Mouse (Mus musculus): ENCODE measurements around the gene Csmd2. TPM values are rescaled to one million over a fixed set of nuclear protein-coding genes. Genes with fewer than 3 reads are reported as not detected.
"Not testable (repeated sequence)": the region's sequence is repeated elsewhere in the genome, so short reads cannot be mapped to it uniquely, and the experiment has no call there.

Gene Csmd2
- total RNA-seq, 2 experiments from 2014 or later = 0.23 to 0.25 TPM

GRCm38 (mm10) chr4:128506878-128507277, 519.2 kb downstream of the Csmd2 start:
- DNase-seq = no peak

DNA sequence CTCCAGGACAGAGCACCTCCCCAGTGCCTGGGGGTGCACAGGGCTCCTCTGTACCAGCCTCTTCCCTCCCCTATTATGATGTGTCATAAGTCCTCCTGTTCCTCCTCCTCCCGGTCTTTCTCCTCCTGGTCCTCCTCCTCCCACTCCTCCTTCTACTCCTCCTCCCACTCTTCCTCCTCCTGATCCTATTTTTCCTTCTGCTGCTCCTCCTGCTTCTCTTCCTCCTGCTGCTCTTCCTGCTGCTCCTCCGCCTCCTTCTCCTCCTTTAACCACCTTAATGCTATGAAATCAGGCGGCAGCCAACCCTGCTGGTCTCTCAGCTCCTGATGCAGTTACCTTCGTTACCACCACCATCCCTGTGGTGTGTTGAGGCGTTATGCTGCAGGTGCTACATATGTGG, 522.2 kb downstream of the Csmd2 start:
- DNase-seq = no peak

GRCm38 (mm10) chr4:128514496-128514895, 526.8 kb downstream of the Csmd2 start:
- no peak for DNase-seq

- DNase-seq = no peak
These were observed 533.6 kb downstream of the Csmd2 start for GRCm38 (mm10) chr4:128521276-128521675.

GRCm38 (mm10) chr4:128543378-128543777, 555.7 kb downstream of the Csmd2 start:
- DNase-seq = peak; percentile 35

DNA sequence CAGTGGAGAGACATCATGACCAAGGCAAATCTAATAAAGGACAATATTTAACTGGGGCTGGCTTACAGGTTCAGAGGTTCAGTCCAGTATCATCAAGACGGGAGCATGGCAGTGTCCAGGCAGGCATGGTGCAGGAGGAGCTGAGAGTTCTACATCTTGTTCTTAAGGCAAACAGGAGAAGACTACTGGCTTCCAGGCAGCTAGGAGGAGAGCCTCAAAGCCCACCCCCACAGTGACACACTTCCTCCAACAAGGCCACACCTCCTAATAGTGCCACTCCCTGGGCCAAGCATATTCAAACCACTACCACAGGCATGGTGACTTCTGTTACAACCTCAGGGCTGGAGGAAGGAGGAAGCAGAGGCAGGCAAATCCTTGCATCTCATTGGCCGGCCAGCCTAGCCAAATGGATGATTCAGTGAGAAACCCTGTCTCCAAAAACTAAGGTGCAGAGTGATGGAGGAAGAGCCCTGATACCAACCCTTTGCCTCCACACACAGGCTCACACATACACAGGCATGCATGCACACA, 556.4 kb downstream of the Csmd2 start:
- DNase-seq = not testable (repeated sequence)

DNA sequence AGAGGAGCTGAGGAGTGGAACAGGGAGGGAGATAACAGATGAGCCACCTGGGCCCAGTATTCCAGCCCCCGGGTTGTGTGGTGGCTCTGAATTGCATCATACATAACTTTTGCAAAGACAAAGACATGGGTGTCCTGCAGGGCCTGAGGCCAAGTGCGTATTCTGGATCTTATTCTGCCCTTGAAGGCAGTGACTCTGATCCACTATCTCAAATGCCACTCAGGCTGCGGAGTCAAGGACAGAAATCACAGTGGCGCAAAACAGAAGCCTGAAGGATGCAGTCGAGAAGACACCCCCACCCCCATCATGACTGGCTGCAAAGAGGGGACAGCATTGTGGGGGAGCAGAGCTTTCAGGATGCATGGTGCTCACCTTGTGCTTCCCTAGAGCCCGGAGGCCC, 563.1 kb downstream of the Csmd2 start:
- no peak for DNase-seq

DNA sequence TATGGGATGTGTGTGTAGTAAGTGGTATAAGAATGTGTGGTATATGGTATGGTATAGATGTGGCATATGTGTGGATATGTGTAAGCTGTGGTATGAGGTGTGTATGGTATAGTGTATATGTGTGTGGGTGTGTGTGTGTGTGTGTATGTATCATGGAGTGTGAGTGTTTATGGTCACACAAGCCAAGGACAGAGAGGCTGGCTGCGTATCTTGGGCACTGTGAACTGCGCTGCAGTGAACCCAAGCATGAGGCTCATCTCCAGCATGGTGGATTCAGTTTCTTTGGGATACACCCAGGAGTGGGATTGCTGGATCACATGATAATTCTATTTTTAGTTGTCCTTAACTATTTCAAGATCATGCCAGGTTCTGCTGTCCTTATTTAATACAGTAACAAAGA, 566.5 kb downstream of the Csmd2 start:
- DNase-seq = no peak

DNA sequence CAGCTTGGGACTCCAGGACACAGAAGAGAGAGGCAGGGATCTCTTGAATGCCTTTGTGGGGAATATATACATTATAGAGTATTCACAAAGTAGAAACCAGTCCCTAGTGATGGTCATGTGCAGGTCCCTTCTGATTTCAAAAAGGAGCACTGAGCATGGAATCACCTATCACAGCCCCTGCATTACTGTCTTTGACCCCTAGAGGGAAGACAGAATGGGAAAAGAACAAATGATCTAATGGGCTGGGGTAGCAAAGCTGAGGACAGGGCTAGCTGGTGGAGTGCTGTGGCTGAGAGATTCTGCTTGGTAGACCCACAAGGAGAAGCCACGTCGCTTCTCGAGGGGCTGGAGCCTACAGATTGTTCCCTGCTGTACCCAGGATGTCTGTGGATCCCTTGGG, 572.7 kb downstream of the Csmd2 start:
- DNase-seq = no peak

- DNase-seq = no peak
These were observed 588.2 kb downstream of the Csmd2 start for GRCm38 (mm10) chr4:128575811-128576210.

GRCm38 (mm10) chr4:128579182-128579581, 591.5 kb downstream of the Csmd2 start:
- peak; percentile 20 for DNase-seq

GRCm38 (mm10) chr4:128593286-128593685, 605.6 kb downstream of the Csmd2 start:
- no peak for DNase-seq

DNA sequence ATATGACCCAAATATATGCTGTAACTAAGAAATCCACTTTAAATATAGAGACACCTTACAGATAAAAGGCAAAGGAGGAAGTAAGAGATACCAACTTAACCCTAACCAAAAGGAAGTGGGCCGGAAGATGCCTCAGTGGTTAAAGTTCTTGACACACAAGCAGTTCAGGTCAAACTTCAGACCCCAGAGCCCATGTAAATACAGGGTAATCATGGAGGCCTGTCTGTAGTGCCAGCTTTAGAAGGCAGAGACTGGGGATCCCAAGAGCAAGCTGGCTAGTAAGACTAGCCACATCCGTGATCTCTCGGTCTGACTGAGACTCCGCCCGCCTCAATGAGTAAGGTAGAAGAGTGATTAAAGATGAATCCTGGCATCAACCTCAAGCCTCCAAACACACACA, 606.4 kb downstream of the Csmd2 start:
- no peak for DNase-seq

GRCm38 (mm10) chr4:128597801-128598560, 610.3 kb downstream of the Csmd2 start:
- no peak for DNase-seq

DNA sequence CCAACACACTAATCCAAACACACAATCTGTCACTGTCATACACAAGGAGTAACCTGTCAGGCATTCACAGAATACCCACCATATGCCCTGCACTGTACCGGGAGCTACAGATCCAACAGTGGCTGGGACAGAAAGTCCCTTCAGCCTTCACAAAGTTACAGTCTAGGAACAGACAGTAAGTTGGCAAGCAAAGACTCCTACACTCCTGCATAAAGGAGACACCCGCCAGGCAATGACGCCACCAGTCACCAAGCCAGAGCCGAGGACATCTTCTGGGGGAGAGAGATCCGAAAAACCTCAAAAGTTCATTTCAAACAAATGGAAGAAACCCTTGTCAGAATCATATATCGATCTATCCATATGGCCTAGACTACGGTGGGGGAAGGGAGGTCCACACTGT, 618.9 kb downstream of the Csmd2 start:
- DNase-seq = no peak

GRCm38 (mm10) chr4:128607661-128608060, 620.0 kb downstream of the Csmd2 start:
- DNase-seq = no peak

GRCm38 (mm10) chr4:128609276-128609924, 621.7 kb downstream of the Csmd2 start:
- no peak for DNase-seq

- peak; percentile 85 for DNase-seq
These were observed 622.3 kb downstream of the Csmd2 start, which contains the start of gene Zscan20 for GRCm38 (mm10) chr4:128609925-128610402. Gene Zscan20, minus strand, starts transcription at chr4:128610098.

GRCm38 (mm10) chr4:128610706-128611105, 623.0 kb downstream of the Csmd2 start:
- no peak for DNase-seq

DNA sequence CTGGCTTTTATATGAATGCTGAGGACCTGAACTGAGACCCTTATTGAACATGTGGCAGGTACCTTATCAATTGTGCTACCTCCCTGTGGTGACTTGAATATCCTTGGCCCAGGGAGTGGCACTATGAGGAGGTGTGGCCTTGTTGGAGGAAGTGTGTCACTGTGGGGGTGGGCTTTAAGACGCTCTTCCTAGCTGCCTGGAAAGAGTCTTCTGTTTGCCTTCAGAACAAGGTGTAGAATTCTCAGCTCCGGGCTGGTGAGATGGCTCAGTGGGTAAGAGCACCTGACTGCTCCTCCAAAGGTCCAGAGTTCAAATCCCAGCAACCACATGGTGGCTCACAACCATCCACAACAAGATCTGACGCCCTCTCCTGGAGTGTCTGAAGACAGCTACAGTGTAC, 624.1 kb downstream of the Csmd2 start:
- not testable (repeated sequence) for DNase-seq

GRCm38 (mm10) chr4:128613326-128613725, 625.7 kb downstream of the Csmd2 start:
- DNase-seq = no peak

GRCm38 (mm10) chr4:128615761-128616160, 628.1 kb downstream of the Csmd2 start:
- DNase-seq = no peak

Measured in gastrocnemius, postnatal 10 days (tissue).